Mouse (Mus musculus) NIH3T3 (cell line): ENCODE results near the gene Mybpc3.

Experiments
- DNase-seq: peaks from one replicate; pipeline ENCODE4 v3.0.0-alpha.2; 2012; ENCODE audit warnings: low read depth

Mybpc3 gene

GRCm38 (mm10) chr2:91117585-91118275 is at the start of gene Mybpc3:
Mybpc3 (plus strand) TSS chr2:91118144.
- DNase-seq, result no peak

- no peak for DNase-seq
Measured at GRCm38 (mm10) chr2:91068162-91068871, 49.6 kb upstream of the Mybpc3 start.

DNA sequence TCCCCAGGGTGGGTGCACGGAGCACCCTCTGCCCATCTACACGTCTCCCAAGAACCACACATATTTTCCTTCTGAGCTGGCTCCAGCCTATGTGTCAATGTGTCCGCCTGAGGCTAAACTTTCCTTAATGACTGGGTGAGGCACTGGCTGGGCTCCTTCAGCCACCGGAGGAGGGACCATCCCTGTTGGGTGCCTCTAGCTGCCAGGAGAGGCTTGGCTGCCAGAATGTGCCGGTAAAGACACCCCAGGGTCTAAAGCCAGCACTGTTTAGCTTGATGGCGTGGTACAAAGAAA is 49.1 kb upstream of the Mybpc3 start:
- peak; percentile 81 for DNase-seq

DNA sequence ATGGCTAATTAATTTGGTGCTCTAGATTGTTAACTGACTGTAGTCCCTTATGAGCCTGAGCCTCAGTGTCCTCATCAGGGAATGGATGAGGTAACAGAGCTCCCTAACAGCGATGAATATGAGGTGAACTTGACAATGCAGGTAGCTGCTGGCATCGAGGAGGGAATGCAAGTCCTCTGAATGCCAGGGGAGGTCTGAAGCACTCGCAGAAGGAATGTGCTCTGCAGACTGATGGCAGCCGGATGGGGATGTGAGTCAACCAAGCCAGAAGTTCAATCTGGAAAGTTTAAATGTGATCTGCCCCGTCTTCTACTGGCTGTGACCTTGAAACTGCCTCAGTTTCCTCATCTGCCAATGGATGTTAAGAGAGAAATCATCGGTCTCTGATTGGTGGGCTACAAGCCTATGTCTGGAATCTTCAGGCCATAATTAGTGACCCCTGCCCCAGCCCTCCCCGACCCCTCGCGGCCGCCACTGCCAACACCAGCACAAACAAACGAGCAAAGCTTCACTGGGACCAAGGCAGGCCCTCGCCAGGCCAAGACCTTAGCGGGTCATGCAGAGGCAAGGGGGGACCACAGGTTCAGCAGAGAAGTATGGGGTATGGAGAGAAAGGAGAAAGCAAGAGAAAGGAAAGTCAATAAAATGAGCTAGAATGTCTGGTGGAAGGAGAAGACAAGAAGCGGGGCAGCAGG is 48.5 kb upstream of the Mybpc3 start:
- peak; percentile 62 for DNase-seq

DNA sequence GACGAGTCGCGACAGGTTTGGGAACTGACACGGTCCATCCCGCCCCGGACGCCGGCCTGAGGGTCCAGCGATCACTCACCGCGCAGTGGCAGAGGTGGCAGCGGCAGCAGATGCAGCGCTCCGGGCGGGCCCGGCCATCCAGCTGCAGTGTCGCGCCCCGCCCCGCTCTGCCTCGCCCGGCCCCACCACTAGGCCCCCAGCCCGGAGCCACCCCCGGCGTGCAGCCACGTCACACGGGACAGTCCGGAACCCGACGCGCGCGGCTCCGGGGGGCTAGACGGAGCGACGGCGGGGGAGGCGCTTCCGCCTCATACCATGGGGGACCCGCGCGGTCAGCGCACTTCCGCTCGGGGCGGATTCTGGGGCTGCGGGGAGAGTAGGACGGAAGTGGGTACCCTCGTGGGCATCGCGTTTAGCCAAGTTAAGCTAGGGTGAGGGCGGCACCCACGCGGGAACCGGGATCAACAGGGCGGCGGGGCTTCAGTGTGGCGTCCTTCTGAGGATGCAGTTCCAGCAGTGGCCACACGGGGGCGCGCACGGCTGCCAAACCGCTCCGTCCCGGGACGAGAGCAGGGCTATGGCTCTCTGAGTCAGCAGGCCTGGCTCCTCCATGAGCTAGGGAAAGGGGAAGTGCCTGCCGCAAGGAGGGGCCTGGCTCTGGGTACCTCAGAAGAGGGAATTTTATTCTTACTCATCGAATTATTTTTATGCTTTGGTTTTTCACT is 47.7 kb upstream of the Mybpc3 start, which contains the start of gene Slc39a13:
Slc39a13 (minus strand) TSS at position 342 of the 725 bp plus-strand sequence.
- peak; percentile 98 for DNase-seq

GRCm38 (mm10) chr2:91071059-91071458 is 46.9 kb upstream of the Mybpc3 start:
- DNase-seq, result no peak

GRCm38 (mm10) chr2:91072092-91072491 is 45.9 kb upstream of the Mybpc3 start:
- DNase-seq, result no peak

DNA sequence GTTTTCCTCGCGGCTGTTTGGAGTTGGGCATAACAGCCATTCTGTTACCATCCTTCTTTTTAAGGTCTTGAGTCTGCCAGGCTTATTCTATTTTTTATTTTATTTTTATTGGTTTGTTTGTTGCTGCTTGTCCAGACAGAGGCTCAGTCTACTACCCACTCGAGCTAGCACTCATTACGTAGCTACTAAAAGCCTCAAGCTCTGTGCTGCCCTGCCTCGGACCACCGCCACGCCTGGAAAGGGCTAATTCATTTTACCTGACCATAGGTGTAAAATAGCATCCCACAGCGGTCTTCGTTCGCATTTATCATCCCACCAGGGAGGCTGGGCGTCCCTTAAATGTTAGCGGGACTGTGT is 40.0 kb upstream of the Mybpc3 start:
- no peak for DNase-seq

GRCm38 (mm10) chr2:91078314-91079025 is 39.5 kb upstream of the Mybpc3 start:
- DNase-seq, result no peak

GRCm38 (mm10) chr2:91079026-91079384 is 38.9 kb upstream of the Mybpc3 start:
- no peak for DNase-seq

DNA sequence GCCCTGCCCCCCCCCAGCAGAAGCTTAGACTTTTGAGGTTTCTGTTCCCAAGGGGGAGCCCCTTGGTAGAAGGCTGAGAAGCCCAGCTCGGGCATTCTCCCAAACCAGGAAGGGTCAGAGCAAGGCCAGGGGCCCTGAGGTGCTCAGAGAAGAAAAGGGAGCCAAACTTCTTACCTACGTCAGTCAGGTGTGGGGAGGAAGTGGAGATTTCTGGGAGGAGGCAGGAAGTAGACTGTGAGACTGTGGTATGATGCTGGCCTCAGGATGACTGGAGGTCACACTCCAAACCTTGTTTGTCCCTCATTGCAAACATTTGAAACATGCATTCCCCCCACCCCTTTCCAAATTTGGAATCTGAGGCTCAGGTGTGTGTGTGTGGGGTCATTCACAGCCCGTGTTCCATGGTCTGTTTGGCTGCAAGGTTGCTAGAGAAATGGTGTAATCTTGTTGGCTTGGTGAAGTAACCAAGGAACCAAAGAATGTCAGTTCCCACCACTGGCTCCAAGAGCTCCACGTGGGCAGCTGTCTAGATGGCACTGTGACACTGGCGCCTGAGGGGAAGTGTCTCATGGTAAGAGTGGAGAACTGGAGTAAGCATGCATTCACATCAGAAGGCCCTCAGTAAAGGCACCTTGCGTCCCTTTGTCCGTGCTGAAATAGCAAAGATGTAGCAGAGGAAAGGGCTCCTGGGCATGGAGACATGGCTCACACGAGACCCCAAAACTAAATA is 37.0 kb upstream of the Mybpc3 start:
- DNase-seq, result no peak

- DNase-seq, result no peak
Measured at GRCm38 (mm10) chr2:91081775-91082695, 35.9 kb upstream of the Mybpc3 start, which contains the start of gene Spi1. Spi1 (plus strand) TSS chr2:91082390.

- DNase-seq, result no peak
Measured at GRCm38 (mm10) chr2:91082844-91083243, 35.1 kb upstream of the Mybpc3 start.

- no peak for DNase-seq
Measured at GRCm38 (mm10) chr2:91083366-91083940, 34.5 kb upstream of the Mybpc3 start.

DNA sequence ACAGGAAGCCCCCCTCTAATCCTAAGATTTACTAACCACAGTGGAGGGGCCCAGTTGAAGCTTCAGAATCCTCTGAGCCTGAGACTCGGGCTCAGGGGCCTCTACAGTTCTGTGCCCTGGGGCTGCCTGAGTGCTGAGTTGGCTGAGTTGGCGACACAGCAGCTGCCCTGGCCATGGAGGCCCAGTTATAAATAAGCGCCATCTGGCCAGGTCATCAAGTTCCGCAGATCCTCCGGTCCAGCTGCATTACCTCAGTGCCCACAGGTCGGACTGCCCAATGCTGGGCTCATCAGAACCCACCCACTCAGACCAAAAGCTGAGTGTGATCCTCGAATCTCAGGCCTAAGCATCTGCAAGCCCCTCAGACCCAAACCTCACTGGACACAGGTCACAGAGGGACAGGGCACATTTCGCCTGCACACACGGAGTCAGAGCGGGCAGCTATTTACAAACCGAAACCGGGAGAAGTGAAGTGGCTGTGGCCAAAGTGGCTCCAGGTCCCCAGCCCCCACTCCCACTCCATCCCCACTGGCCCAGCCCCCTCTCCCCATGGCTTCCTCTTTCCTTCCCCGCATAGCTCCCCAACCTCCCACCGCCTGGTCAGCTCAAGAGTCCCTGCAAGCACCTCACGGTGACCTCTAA is 33.6 kb upstream of the Mybpc3 start:
- DNase-seq, result no peak

DNA sequence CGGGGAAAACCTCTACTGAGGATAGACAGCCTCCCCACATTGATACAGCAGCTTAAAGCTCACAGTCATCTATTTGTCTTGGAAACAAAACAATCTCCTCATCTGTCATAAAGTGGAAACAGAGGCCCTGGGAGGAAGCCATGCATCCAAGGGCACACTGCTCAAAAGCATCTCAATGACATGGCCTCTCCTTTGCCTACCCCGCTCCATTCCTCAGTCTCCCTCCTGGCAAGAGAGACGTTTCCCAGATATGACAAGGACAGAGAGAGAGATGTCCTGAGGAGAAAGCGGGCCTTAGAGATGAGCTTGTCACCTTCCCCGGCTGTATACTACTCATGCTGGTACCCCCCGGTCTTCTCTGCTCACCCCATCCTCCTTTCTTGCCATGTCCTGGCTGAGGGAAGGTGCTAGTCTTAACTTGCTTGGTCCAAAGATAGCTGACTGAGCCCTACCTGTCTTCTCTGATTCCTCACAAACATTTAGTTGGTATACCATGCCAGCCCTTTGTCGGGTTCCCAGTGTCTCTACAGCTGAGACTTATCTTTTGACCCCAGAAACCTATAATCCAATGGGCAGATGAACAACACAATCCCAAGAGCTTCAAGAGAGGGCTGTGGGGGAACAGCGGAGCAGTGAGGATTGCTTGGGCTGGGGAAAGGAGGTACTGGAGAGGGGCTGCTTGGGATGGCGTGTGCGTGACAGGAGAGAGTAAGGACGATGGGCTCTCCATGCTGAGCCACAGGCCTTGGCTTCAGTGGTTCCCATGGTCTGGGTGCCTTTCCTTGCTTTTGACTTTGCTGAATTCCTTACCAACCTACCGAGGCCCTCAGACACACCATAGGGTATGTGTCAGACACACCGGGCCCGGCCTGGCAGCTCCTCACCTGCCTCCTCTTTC is 32.2 kb upstream of the Mybpc3 start:
- no peak for DNase-seq

- no peak for DNase-seq
Measured at GRCm38 (mm10) chr2:91086392-91087237, 31.3 kb upstream of the Mybpc3 start.
